Mouse (Mus musculus) telencephalon, adult 2 months (tissue): Measurements from ENCODE around the gene Dcaf11.
A peak's percentile ranks its signal among the peaks of the same experiment; 100 is the strongest.

Source experiments
- DNase-seq: peaks from one replicate; pipeline ENCODE4 v3.0.0-alpha.2; 2011; ENCODE audit warnings: low read depth, low spot score

Dcaf11 gene

DNA sequence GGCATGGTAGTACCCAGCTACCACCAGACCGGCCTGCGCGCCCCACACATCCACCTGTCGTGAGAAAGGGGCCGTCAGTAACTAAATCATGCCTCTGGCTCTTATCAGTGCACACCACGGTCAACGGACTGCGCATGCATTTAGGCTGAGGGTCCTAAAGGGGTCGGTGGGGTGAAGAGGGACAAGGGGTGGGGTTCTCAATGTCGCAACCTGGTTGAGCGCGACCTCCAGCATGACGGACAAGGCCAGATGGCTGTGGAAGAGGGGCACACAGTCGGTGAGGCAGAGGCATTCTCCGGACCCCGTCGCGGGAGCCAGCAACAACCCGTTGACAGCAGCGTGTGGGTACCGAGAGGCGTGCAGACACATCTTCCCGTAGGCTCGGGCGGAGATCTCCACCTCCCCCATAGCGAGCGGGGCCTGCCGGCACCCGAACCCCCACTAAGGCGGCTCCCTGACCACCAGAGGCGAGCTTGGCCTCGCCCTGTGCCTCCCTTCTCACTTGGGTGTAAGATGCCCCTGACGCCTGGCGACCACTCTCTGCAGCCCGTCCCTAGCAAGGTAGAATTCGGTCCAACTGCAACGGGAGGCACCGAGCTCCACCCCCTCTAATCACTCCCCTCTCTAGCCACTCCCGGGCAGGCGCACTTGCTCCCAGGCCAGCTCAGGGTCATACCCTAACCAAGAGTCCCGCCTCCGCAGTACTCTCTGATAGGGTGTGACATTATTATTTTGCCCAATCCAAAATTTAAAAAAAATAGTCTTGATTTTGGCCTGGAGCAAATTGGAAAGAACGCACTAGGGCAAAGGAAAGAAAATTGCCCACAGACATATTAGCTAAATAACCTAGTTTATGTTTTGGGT is 25.1 kb downstream of the Dcaf11 start, which contains the start of gene Emc9:
Gene Emc9, minus strand, starts transcription at position 601 of the 864 bp plus-strand sequence.
- DNase-seq: peak; percentile 65

DNA sequence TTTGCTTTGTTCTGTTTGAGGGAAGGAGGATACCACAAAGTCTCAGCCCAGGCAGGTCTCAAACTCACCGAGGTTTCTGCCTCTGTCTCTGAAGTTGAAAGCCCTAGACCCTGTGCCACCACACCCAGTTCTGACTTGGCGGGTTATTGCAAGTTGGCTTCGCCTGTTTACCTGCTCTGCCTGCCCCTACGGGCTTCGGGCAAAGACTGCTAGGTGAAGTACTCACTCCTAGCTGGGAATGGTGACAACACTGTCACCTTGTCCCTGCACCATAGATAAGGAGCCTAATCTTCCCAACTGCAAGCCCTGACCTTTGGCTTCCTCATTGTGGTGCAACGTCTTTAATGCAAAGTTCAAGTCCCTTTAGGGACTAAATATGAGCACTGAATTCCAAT is 25.8 kb downstream of the Dcaf11 start:
- no peak for DNase-seq

DNA sequence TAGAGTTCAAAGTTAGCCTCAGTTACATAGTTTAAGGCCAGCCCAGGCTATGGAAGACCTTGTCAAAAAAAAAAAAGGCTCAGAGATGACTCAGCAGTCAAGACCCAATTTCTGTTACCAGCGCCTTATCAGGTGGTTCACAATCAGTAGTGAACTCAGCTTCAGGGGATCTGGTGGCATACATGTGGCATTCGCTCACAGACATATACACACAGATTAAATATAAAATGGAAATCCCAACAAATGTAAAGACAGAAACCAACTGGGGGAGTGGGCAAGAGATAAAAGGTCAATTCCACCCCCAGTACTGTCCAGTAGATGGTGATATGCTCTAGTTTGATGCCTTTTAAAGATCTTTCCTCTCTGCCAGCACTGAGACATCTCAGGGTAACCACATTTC is 26.3 kb downstream of the Dcaf11 start:
- DNase-seq: no peak

GRCm38 (mm10) chr14:55589271-55589670 is 29.5 kb downstream of the Dcaf11 start:
- DNase-seq: no peak

- DNase-seq: no peak
These were observed 30.1 kb downstream of the Dcaf11 start for GRCm38 (mm10) chr14:55589771-55590448.

- DNase-seq: peak; percentile 97
These were observed 31.0 kb downstream of the Dcaf11 start, which contains the start of gene Psme2 for GRCm38 (mm10) chr14:55590748-55591330. Gene Psme2 (minus strand): TSS chr14:55591113.

- DNase-seq: peak; percentile 97
These were observed 31.6 kb downstream of the Dcaf11 start, which contains the start of gene Rnf31 for GRCm38 (mm10) chr14:55591331-55591891. Gene Rnf31 (plus strand): TSS chr14:55591708.

DNA sequence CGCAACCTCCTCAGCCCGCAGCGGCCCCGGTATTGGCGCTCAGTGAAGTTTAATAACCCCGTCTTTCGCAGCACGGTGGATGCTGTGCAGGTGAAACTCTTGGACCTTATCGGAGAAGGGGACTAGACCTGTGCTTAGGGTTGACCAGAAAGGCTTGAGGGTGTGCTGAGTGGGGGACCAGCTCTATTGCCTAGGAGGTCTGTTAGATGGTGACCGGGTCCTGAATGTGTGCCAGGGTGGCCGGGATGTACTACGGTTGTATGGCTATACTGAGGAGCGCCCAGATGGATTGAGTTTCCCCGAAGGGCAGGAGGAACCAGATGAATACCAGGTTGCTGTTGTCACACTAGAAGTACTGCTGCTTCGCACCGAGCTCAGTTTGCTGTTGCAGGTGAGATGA is 32.4 kb downstream of the Dcaf11 start:
- DNase-seq: no peak

DNA sequence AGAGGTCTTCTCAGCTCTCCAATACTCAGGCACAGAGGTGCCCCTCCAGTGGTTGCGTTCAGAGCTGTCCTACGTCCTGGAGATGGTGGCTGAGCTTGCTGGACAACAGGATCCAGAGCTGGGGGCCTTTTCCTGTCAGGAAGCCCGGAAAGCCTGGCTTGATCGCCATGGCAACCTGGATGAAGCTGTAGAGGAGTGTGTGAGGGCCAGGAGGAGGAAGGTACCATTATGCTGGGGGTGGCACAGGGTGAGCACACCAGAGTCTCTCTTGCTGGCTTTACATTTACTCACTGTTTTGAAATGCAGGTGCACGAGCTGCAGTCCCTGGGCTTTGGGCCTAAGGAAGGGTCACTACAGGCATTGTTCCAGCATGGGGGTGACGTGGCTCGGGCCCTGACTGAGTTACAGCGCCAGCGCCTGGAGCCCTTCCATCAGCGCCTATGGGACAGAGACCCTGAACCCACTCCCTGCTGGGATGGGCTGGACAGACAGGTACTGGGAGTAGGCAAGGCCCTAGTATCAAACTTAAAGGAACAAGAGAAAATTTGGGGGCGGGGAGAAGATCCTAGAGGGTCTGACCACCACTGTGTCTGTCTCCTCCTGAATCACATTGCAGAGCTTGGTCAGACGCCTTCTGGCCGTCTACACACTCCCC is 36.4 kb downstream of the Dcaf11 start:
- DNase-seq: no peak

DNA sequence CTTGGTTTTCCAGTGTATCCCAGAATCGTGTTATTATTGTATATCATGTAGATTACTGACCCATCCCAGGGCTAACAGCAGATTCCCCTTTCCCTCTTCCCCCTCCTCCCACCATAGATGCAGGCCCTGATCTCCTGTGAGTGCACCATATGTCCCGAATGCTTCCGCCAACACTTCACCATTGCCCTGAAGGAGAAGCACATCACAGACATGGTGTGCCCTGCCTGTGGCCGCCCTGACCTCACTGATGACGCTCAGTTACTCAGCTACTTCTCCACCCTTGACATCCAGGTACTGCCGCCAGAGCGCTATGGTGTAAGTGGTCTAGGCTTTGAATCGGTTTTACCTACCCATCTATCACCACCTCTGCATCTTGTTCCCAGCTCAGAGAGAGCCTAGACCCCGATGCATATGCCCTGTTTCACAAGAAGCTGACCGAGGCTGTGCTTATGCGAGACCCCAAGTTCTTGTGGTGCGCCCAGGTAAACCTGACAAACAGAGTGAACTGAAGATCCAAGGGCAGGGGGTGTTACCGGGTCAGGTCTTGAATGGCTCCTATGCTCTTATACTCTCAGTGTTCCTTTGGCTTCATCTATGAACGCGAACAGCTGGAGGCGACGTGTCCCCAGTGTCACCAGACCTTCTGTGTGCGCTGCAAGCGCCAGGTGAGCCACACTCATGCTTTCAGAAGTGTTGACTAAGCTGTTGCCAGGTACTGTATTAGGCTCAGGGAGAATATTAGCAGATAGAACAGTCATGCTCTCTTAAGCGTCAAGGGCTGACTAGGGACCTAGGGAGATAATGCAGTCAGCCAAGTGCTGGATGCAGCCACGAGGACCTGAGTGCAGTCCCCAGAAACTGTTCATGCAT is 39.0 kb downstream of the Dcaf11 start:
- no peak for DNase-seq

- no peak for DNase-seq
These were observed 43.4 kb downstream of the Dcaf11 start, which contains the start of gene Irf9 for GRCm38 (mm10) chr14:55603271-55603632. Gene Irf9 (plus strand): TSS chr14:55603571.

DNA sequence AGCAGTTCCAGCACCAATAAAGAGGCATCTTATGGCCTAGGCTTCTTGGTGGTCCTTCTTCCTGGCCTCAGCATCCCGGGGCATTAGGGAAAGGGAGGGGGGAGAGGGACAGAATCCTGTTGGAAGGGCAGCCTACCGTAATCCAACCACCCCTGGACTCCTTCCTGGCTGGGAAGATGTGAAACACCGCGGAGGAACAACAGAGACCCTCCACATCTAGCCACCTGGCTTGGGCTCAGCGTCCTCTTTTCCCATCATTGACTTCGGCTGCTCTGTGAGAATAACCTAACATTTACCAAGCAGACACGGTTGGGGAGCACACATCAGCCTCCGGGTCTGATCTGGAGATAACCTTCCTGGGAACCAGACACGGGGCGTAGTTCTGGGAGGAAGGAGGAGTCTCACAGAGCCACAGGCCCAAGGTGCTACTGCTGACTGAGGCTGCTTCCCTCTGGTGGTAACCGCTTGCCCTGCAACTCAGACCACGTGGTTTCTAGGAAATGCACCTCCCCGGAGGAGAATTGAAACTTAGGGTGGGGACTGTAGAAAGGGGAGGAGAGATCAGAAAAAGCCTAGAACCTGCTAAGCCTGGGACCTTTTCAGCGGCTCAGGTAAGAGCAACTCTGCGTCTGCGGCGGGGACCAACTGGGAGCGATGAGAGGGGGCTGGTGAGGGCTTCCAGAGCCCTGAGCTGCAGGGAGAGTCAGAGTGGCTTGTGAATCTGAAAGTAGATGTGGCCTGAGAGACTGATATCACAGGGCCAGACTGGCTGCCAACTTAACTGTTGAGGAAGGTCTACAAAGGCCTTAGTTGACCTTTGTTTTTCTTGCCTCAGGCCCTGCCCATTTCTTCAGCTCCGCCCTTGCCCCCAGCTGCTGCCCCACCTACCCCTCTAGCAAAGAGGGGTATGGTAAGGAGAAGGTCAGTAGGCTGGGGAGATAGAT is 44.1 kb downstream of the Dcaf11 start:
- peak; percentile 73 for DNase-seq

GRCm38 (mm10) chr14:55604823-55605222 is 45.0 kb downstream of the Dcaf11 start:
- DNase-seq: no peak

DNA sequence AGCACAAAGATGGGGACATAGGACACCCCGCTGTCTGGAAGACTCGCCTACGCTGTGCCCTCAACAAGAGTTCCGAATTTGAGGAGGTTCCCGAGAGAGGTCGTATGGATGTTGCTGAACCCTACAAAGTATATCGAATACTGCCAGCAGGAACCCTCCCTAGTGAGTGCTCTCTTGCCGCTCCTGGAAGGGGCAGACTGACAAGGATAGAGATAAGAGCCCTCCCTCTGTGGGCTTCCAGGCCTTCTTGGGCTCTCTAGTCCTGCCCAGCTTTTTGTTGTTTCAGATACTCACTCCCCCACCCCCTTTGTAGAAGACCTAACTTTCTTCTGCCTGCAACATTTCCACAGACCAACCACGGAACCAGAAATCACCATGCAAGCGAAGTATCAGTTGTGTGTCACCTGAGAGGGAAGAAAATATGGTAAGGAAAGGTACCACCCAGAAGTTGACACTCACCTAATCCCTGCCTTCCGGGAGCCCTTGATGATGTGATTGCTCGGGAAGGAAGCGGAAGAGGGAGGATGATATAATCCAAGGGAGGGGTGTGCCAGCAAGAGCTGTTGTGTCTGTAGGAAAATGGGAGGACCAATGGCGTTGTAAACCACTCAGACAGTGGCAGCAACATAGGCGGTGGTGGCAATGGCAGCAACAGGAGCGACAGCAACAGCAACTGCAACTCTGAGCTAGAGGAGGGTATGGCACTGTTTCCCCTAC is 46.1 kb downstream of the Dcaf11 start:
- DNase-seq: no peak

DNA sequence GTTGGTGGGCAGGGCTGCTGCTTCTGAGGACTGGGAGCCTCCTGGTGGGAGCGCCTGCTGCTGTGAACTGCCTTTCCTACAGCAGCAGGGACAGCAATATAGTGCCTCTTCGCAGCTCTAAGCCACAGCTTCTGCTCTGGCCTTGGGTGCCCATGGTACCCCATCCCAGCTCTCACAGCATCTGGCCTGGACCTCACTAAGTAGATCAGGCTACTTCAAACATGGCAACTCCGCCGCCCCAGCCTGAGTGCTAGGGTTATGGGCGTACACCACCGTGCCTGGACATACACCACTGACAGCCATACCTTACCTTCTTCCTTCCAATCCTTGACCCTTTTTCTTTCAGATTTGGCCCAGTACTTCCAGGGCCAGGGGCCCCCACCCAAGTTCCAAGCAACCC is 48.5 kb downstream of the Dcaf11 start:
- DNase-seq: no peak

- no peak for DNase-seq
These were observed 53.5 kb downstream of the Dcaf11 start for GRCm38 (mm10) chr14:55613346-55613745.

DNA sequence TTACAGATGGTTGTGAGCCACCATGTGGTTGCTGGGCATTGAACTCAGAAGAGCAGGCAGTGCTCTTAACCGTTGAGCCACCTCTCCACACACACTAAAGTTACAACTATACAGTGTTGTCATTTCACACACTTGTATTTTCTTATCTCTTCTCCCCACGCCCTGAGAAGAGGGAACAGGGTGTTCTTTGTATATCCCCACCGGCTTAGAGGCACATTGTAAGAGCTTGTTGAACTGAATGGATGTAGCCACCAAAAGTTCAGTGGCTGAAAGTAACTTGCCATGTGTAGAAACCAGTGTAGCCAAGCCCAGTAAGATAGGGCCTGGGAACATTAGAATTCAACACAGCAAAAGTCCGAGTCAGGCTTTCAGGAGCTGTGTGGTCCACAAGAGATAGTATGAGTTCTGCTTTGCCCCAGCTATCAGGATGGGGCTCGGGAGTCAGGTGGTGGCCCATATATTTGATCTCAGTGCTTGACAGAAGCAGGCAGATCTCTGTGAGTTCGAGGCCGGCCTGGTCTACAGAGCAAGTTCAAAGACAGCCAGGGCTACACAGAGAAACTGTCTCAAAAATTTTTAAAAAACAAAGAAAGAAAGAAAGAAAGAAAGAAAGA is 54.9 kb downstream of the Dcaf11 start:
- no peak for DNase-seq

GRCm38 (mm10) chr14:55615876-55616275 is 56.1 kb downstream of the Dcaf11 start:
- DNase-seq: no peak
